8 mouse cellular contexts compared by ENCODE assay signal in the genomic region with DNA sequence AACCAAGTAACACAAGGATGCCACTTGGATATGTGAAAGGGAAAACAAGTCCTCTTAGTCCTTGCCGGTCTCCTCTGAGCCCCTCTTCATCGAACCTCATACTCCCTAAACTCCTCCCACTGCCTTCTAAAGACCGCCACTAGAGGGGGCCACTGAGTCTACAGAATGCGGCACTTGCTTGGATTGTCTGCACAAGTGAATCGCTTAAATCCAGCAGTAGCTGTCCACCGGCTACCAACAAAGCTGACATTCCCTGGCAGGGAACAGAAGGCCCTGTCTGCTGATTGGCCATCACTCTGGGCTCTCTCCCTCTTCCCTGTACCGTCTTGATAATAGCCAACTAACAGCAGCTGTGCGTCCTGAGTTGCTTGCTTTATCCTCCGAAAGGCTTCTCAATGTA. TPM values are rescaled to one million over a fixed set of nuclear protein-coding genes. Genes with fewer than 3 reads are reported as not detected.
DNase-seq lines count a peak whose midpoint lies in the region; ATAC-seq lines count a peak whose summit lies in the region.

No protein-coding gene starts in this region.

- peaks cover 4% of the 10 kb centered on the region; the same call in 1 of the 2 replicates for H3K36me3 ChIP-seq in hindbrain, embryonic 15.5 days

- peak overlapping the region; percentile 19; the same call in 1 of the 2 replicates for H3K4me2 ChIP-seq in hindbrain, embryonic 15.5 days

- 4% methylated on average over 9 of the region's 9 CpGs for WGBS in hindbrain, embryonic 15.5 days

- H3K9ac ChIP-seq in hindbrain, embryonic 15.5 days = no peak overlapping the region

- peak; percentile 94 for DNase-seq in NIH3T3 (ENCODE audit: low read depth)
- peak; percentile 98 to 99 for DNase-seq in cerebellum, postnatal 14 days
- peak; percentile 93 to 95 for DNase-seq in frontal cortex, postnatal 36 days (ENCODE audit: low spot score in 2 of 2)
- DNase-seq in layer of hippocampus, postnatal 36 days = peak; percentile 89 to 92
- peak; percentile 97 for DNase-seq in lung, postnatal 36 days
- peak; percentile 95 for DNase-seq in retina, postnatal 7 days (ENCODE audit: low read depth, low spot score)
- peak; percentile 78 to 89 for DNase-seq in urinary bladder, adult 18-20 months (ENCODE audit: low spot score in 2 of 2)

- no peak overlapping the region for H3K4me3 ChIP-seq in hindbrain, embryonic 15.5 days

- no peaks in the 10 kb centered on the region for H3K9me3 ChIP-seq in hindbrain, embryonic 15.5 days

- no peaks in the 10 kb centered on the region for H3K27me3 ChIP-seq in hindbrain, embryonic 15.5 days

- peak; percentile 81 for ATAC-seq in hindbrain, embryonic 15.5 days (ENCODE audit: low FRiP score, low read depth)

- 0 out of 2 replicates have a peak, but pooled peaks cover 3% of the 10 kb centered on the region for H3K4me1 ChIP-seq in hindbrain, embryonic 15.5 days (replicated peaks)

- peak overlapping the region; percentile 70 for H3K27ac ChIP-seq in hindbrain, embryonic 15.5 days (replicated peaks)

RNA-seq across cellular contexts. Expression of a gene that starts 7.2 kb away (rescaled TPM):
- 0.83 and 3.3 TPM in 2 replicates for polyA plus RNA-seq in hindbrain, embryonic 15.5 days (2015; fragmentation: Nextera tagmentation; extraction: Ambion mirVana)
- under 1 TPM in 1 of 2 experiments, not detected in 1; 0.17 TPM for total RNA-seq in layer of hippocampus, postnatal 36 days (2021)

RNA-seq across cellular contexts. Expression of a gene that starts 10.2 kb away (rescaled TPM):
- polyA plus RNA-seq in hindbrain, embryonic 15.5 days (2015; fragmentation: Nextera tagmentation; extraction: Ambion mirVana) = 17.1 and 18.7 TPM in 2 replicates
- 10 to 100 TPM; 30.4 to 37.1 TPM for total RNA-seq in layer of hippocampus, postnatal 36 days (2021)

RNA-seq across cellular contexts. Expression of a gene that starts 16.5 kb away (rescaled TPM):
- 33.9 and 37.5 TPM in 2 replicates for polyA plus RNA-seq in hindbrain, embryonic 15.5 days (2015; fragmentation: Nextera tagmentation; extraction: Ambion mirVana)
- 100 to 1,000 TPM; 180 to 187 TPM for total RNA-seq in layer of hippocampus, postnatal 36 days (2021)

RNA-seq across cellular contexts. Expression of a gene that starts 18.0 kb away (rescaled TPM):
- polyA plus RNA-seq in hindbrain, embryonic 15.5 days (2015; fragmentation: Nextera tagmentation; extraction: Ambion mirVana) = 35.3 and 44.0 TPM in 2 replicates
- 1 to 10 TPM in 1 of 2 experiments, under 1 TPM in 1; 0.38 to 1.2 TPM for total RNA-seq in layer of hippocampus, postnatal 36 days (2021)

RNA-seq across cellular contexts. Expression of a gene that starts 18.0 kb away (rescaled TPM):
- 203 and 209 TPM in 2 replicates for polyA plus RNA-seq in hindbrain, embryonic 15.5 days (2015; fragmentation: Nextera tagmentation; extraction: Ambion mirVana)
- total RNA-seq in layer of hippocampus, postnatal 36 days (2021) = 100 to 1,000 TPM; 174 to 188 TPM
